Mouse (Mus musculus): ENCODE results near the gene Crk.
A peak's percentile ranks its signal among the peaks of the same experiment; 100 is the strongest.

Crk gene

DNA sequence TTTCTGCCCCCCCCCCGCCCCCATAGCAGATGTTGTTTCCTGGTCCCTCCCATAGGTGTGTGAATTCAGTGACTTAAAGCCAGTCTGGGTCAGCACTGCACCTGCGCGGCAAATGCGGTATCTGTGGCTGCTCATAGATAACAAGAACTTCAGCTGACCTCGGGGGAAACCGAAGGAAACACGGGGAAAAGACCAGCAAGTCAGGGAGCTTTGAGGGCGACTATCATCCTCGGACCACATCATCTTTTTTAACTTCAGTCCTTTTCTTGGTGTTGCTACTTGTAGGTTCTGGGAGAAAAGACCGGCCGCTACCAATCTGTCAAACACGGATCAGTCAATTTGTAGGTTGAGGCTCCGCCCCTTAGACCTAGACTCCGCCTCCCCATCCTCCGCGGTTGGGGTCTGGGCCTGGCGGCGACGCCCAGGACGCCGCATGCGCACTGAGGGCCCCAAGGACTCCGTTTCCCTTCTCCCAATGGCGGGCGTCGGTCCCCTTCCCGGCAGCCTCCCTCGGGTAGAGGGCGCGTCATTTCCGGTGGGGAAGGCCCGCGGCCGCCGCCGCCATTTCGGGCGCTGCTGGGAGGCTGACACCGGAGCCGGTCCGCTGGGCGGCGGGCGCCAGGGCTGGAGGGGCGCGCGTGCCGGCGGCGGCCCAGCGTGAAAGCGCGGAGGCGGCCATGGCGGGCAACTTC lies at the start of gene Crk:
Gene Crk (plus strand): TSS at position 513 of the 692 bp plus-strand sequence.
- DNase-seq (ENCODE audit: low spot score): peak; percentile 94

DNA sequence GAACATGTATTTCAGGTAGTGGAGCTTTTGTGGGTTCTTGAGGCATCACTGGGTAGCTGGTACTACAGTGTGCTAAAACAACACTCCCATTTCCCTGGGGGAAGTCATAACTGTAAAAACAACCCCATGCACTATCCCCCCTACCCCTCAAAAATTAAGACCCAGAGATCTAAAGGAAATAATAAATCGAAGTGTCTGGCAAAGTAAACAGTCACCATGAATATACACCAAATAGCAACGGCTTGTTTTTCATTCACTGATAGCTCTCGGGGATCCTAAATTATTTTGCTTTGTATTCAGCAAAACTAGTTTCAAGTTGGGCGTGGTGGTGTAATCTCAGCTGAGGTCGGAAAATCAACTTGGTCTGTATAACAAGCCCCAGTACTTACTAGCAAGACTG lies 49.0 kb upstream of the Crk start:
- no peak for DNase-seq (ENCODE audit: low spot score)

DNA sequence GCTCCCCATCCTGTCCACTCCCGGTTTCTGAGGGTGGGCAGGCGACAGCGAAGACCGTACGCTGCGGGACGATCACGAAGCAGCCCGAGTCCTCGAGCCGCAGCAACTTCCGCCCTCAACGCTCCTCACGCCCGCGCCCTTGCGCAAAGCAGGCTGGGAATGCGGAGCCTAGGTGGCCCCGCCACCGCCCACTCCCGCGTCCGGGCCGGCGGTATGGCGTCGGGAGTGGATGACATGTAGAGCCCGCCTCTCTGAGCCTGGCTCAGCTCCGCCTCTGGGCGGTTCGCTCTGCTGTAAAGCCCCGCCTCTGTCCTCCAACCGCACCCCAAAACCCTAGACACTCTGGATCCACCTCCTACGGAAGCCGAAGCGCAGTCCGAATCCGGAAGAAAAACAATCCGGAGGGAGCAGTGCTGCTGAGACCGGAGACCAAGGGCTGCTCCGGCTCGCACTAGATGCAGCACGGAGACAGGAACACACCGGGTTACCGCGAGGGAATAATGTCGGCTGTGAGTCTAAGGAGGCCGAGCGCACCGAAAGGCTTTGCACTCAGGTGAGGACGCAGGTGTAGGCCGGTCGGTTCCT lies 48.3 kb upstream of the Crk start, which contains the start of gene Inpp5k:
Gene Inpp5k (plus strand): TSS at position 344 of the 585 bp plus-strand sequence.
- peak; percentile 96 for DNase-seq (ENCODE audit: low spot score)

DNA sequence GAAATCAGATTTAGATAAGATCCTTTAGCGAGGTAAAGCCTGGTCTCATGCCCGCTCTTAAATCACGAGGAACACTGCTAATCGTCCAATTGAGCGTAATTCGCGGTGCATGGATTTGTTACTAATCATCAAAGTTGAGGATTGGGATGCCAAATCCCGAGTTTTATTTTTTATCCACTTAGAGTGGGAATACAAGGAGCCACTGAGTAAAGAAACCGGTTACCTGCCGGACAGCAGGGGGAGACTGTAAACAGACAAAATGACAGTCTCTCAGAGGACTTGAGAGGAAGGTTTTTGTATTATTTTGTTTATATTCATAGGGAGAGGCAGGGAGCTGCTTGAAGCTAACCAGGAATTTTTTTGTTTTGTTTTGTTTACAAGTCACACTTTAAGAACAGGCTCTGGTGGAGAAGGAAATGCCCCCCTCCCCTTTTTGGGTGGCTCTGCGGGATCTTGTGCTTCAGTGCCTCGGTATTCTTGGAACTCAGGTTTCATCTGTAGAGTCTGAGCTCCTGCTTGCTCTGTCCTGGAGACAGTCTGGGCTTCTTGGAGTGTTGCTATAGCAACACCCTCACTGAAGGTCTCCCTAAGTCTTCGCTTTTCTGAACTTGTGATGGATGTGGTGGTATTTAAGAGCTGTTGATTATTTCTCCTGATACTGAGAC lies 47.4 kb upstream of the Crk start:
- no peak for DNase-seq (ENCODE audit: low spot score)

DNA sequence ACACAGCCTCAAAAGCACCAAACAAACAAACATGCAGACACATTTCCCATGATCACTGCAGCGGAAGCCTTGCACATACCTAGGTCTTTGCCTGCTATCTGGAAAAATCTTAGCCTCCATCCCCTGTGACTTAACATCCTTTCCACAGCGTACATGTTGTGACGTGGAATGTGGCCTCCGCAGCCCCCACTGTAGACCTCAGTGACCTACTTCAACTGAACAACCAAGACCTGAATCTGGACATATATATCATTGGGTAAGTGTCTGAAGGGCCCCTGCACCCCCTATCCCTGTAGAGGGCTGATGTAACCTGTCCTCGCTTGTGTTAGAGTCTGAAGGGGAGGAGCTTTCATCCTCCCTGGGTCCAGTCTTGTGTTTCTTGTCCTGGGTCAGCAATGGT lies 46.1 kb upstream of the Crk start:
- no peak for DNase-seq (ENCODE audit: low spot score)

DNA sequence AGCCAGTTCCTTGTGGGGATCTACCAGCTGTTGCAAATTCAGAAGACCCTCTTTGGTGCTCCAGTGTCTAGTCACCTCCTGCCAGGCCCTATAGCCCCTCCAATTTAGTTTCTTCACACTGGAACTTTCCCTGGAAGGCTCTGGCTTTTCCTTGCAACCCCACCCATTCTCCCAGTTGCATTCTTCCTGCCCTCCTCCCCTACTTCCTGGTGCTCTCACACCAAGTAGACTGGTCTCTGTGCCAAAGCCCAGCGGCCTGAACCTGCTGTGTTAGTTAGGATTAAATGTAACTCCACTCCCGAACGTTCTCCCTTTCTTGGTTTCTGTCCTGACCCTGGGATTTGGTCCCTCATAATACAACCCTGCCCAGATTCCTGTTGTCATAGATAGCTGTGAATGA lies 44.3 kb upstream of the Crk start:
- DNase-seq (ENCODE audit: low spot score): no peak

DNA sequence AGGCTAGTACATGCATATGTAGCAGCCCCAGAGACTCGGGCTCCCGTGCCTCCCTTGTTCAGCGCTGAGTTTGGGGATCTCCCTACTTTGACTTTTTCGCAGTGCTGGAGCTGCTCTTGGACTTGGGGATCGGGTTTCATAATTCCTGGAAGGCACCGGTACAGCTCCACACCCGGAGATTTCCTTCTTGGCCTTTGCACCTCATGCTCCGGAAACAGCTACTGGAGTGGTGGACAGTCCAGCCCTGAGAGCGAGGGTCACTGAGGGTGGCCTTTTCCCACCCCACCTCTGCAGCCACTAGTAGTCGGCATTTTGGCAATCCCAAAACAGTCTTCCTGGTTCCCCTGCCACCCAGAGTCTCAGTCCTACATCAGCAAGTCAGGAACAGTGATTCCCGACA lies 43.7 kb upstream of the Crk start:
- no peak for DNase-seq (ENCODE audit: low spot score)

DNA sequence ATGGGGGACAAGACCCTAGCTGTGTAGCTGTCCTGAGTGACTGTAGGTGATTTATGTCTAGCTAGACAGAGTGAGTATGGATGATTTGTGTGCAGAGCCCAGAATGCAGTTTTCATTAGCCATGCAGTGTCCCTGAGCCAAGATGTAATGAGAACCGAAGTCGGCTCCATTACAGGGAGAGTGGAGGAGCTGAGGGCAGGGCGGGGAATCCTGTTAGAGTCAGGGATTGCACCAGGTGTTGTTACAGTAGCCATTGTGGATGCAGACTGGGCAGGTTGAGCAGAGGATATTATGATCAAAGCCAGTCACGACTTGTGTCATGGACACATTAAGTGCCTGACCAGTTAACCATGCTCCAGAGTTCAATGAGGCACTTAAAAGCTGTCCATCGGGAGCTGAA lies 35.7 kb upstream of the Crk start:
- no peak for DNase-seq (ENCODE audit: low spot score)

DNA sequence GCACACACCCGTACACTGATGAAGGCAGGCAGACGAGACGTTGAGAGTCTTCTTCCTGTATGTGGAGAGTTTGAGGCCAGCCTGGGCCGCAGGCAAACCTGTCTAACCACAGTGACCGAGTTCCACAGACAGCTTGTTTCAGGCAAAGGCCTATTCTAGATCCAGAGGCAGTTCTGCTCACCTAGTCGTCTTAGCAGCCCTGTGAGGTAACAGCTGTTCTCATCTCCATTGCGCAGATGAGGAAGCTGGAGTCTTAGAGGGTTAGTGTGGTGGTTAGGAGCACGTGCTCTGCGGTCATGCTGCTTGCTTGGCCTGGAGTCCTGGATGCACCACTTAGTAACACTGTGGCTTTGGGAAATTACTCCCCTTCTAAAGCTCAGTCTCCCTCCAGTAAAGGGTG lies 34.4 kb upstream of the Crk start:
- no peak for DNase-seq (ENCODE audit: low spot score)

DNA sequence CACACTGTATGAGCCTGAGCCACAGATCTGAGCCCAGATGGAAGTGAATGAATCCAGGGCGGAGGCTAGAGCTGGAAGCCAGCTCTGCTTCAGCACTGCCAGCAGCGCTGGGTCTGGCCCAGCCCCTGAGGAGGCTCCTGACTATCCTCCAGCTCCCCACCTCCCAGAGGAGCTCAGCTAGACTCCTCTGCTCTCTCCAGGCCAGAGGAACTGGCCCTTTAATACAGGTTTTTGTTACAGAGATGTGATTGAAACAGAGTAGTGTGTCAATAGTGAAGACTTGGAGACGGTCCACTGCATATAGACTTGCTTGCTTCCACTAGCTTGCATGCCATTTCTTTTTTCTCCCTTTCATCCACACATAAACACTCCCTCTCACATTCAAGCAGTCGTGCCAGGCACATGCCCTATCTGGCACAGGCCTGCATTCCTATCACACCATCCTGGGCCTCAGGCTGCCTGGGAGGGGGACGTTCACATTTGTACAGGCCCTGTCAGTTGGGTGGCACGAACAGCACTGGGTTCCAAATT lies 31.3 kb upstream of the Crk start:
- no peak for DNase-seq (ENCODE audit: low spot score)

DNA sequence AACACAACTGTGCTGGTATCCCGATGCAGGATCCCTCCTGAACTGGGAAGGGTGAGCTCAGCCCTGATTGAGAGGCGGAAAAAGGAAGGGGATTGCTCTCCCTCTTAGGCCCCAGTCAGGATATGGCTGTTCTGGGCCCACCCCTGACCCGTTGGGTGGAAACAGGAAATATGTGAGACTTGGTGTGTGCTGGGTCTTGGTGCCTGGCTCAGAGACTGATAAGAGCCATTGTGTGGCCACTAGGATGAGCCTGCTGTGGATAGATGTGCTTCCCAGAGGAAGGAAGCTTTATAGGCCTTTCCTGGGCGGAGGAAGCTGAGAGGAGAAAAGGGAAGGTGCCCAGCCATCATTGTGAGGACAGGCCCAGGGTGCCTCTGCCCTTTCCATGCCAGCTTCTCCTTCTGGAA lies 29.9 kb upstream of the Crk start:
- DNase-seq (ENCODE audit: low spot score): no peak

DNA sequence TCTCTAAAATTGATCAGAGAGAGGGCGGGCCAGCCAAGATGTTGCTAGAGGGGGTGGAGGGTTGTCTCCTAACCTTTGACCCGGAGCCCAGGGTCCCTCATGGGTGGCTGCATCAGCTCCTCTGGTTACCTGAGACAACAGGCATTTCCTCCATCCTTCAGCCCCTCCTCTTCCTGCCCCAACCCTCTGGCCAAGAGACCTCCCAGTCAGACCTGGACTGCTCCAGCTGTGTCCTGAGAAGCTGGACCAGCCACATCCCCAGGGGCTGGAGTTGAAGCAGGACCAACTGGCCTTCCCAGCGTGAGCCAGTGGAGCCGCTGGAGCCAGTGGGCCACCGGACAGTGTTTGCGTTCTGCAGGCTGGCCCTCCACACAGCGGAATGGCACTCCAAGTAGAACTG lies 28.7 kb upstream of the Crk start, which contains the start of gene Myo1c:
Gene Myo1c (plus strand): TSS at position 194 of the 400 bp plus-strand sequence.
- DNase-seq (ENCODE audit: low spot score): no peak

DNA sequence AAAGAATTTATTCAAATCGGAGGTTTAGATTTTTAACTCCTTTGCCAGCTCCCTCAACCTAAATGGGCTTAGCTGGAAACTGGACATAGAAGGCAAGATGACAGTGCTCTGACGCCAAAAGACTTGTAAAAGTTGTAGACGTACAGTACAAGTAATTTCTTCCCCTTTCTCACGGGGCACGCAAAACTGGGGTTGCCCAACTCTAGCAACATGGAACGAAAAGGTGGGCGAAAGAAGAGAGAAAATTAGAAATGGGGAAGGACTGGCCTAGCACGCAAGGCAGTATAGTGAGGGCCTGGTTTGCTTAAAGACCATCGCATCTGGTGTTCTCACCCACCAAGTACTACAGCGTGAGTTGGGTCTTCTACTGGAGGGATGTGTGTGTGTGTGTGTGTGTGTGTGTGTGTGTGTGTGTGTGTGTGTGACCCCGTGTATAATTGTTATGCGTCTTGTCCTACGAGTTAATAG lies 28.1 kb upstream of the Crk start:
- DNase-seq (ENCODE audit: low spot score): no peak

DNA sequence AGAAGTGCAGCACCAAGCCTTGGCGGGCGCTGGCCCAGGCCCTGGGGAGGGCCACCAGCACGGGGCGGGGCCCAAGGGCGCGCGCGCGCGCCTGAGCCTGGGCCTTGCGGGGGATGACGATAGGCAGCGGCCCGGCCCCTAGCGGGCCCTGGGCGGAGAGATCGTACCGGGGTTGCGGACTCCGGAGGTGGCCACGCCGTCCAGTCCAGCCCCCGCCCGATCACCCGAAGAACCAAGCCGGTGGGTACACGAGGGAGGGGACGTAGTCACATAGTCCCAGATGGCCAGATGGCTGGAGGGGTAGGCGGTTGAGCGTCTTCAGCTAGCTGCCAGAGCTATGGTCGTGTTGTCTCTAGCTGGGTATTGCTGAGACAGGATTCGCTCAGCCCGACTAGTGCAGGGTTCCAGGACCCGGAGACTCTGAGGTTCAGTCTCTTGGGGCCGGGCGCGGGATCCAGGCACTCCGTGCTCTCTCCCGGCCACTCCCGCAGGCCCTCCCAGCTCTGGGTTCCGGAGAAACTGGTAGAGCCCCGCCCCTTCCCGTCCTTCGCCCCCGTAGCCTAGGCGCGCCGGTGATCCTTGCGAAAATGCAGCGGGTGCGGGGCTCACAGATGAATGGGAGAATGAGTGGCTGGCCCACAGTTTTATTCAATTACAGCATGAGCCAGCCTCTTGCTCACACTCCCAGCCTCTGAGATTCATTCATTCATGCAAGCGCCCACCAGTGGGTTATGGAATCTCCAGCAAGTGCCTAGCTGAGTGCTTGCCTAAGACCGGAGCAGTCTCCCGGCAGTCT lies 27.4 kb upstream of the Crk start:
- peak; percentile 59 for DNase-seq (ENCODE audit: low spot score)

DNA sequence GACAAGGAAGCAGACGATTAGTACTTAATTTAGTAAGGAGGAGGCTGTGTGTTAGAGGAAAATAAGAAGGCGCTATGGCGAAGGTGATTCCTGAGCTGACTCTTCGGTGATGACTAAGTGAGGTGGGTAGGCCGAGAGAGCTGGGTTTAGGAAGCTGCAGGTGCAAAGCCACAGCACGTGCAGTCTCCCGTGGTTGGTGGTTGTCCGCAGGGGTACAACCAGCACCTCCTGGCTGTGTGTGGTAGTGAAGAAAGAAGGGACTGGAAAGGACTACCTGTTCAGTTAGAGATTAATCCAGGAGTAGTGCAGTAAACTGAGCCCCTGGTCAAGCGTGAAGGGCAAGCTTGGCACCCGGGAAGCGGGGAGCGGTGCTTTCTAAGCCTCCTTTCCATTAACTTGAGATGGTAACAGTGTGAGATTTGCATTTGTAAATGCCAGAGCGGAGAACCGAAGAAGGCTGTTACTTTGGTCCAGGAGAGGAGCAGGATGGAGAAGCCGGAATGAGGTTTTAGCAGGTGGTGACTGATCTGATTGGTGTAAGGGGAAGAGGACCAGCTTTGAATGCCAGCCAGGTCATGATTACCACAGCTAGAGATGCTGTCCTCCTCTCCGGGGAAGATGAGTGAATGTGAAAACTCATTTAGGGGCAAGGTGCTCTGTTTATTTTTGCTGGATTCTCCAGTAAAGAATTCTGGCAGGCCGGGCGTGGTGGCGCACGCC lies 26.7 kb upstream of the Crk start:
- no peak for DNase-seq (ENCODE audit: low spot score)

DNA sequence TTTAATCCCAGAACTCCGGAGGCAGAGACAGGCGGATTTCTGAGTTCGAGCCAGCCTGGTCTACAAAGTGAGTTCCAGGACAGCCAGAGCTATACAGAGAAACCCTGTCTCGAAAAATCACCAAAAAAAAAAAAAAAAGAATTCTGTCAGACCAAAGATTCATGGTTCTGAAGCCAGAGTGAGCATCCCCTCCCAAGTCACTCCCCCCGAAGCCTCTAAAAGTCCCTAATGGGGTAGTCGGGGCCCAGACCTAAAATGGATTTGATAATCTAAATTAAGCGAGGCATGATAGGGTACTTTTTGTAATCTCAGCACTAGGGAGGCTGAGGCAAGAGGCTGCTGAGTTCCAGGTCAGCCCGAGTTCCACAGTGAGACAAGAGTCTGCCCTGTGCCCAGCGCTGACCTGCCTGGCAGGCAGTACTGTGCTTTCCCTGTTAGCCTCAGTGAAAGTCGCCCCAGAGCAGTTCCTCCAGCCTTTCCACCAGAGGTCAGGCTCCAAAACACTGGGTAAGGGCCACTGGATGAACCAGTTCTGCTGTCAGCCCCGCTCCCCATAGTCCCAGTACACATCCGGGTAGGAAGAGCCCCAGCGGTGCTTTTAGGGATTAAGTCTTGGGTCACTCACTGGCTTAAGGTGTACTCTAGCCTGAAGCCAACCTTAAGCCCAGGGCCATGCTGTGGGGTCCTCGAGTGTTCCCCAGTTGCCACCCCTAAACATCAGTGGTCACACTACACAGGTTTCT lies 25.9 kb upstream of the Crk start:
- no peak for DNase-seq (ENCODE audit: low spot score)

DNA sequence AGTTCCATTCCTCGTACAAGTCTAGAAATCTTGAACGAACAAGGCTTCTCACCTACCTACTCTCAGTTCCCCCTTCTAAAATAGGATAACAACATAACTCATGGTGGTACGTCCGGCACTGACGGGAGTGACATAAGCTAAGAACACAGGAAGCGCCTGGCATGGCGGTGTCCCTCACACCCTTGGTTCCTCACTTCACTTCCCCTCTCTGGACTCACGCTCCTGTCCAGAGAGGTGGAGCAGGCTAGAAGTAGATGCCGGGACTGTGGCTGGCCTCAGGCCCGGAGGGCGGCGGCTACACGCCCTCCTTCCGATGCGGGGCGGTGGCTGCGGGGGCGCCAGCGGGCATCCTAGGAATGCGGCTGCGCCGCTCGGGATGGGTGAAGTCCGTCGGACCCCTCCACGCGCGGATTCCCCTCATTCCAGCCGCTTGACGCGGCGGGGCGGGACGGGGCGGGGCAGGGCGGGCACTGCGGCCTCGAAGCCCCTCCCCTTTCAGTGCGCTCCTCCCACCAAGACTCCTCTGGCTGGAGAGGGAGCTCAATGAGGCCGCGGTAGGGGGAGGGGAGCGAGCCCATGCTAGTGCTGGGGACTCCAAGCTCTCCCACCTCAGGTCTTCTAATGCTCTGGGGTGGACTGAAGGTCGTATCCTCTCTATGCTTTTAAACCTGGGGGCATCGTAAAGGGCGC lies 25.1 kb upstream of the Crk start:
- DNase-seq (ENCODE audit: low spot score): no peak

DNA sequence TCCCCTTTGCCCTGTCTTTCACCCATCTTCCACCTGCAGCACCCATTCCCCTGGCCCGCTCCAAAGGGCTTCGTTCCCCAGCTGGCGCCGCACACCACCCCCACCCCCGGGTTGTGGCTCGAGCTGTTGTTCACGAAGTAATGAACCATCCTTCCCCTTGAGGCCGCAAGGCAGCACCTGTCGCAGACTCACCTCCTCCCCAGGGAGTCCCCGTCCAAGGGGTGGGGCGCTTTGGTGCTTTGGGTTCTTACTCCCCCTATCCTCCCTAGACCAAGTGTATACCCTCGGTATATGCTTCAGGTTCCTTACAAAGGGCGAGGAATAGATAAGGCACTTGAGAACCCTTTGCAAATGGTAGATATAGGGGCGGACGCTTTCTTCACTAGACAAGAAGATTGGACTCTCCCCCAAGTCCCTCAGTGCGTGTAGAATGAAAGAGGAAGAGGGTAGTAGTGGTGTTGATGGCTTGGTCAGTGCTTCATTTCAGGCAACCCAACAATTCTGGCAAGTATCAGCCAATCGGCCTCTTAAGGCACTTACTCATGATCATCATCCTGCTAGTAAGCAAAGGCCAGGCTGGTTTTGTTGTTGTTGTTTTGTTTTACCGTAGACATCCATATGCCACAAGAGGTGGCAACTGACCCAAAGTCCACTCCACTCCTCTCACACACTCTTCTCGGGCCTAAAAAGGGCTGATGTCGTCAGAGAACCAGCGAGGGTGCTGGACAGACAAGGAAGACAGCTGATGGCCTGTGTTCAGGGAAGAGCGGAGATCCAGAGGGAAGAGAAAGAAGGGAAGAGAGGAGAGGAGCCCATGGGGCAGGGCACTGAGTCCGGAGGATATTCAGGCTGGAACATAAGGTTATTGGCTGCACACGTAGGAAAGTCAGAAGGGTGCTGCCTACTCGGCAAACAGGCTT lies 24.3 kb upstream of the Crk start:
- DNase-seq (ENCODE audit: low spot score): no peak
